Mouse (Mus musculus): ENCODE measurements at regions not wholly inside any gene's neighbourhood (a gene's known extent, or its start where the extent isn't known, plus 50 kb on each side); places are given as distances from the start of the nearest gene placed in this dataset.

GRCm38 (mm10) chr6:75683935-75684334, 813.6 kb downstream of the Gm9008 start:
- TF ChIP-seq CTCF (IDR thresholded peaks at IDR 0.05; ENCODE audit: low read depth, low read length): no peak
- TF ChIP-seq POLR2A (IDR thresholded peaks at IDR 0.05; ENCODE audit: insufficient read depth, low read length): no peak
